Mouse (Mus musculus): Measurements from ENCODE around the gene Atp6v1fnb.

GRCm38 (mm10) chr6:29485951-29486350 lies 14.7 kb downstream of the Atp6v1fnb start:
- TF ChIP-seq POLR2A (IDR thresholded peaks at IDR 0.05; ENCODE audit: low read depth, low read length) (no peak), CTCF (conservative IDR thresholded peaks at IDR 0.05; ENCODE audit: insufficient read depth, insufficient read length, low read depth, low read length) (no peak)

Data from kidney, adult 2 months (tissue).